Mouse (Mus musculus) hindbrain, embryonic 14.5 days (tissue): ENCODE data around the gene Gm21985. TPM values are rescaled to one million over a fixed set of nuclear protein-coding genes. Genes with fewer than 3 reads are reported as not detected.
"Not testable (repeated sequence)": the region's sequence is repeated elsewhere in the genome, so short reads cannot be mapped to it uniquely, and the experiment has no call there.

Source experiments
- ATAC-seq: fragments of 200-750 bp; cut with Nextera tagmentation; 2 replicates; pipeline ENCODE4 v1.8.0; 2017; ENCODE audit warnings: moderate number of reproducible peaks, mild to moderate bottlenecking, moderate TSS enrichment, moderate library complexity; ENCODE audit not compliant: low FRiP score
- DNase-seq: peaks from one replicate; pipeline ENCODE4 v3.0.0-alpha.2; 2015; ENCODE audit warnings: low spot score
- H3K27ac ChIP-seq: fragments of 300-500 bp; sonication (generic); 2 replicates; pipeline ENCODE4 v1.5.1; 2014; ENCODE audit warnings: mild to moderate bottlenecking, moderate library complexity
- H3K27me3 ChIP-seq: fragments of 300-500 bp; sonication (generic); 2 replicates; pipeline ENCODE4 v1.6.1; 2014; ENCODE audit warnings: mild to moderate bottlenecking, low read length, mixed read lengths; ENCODE audit not compliant: control insufficient read depth, insufficient read depth
- H3K36me3 ChIP-seq: fragments of 300-500 bp; sonication (generic); replicated peaks from 2 replicates; pipeline ENCODE4 v1.6.1; 2014; ENCODE audit not compliant: control insufficient read depth, insufficient read depth
- H3K4me1 ChIP-seq: fragments of 300-500 bp; sonication (generic); replicated peaks from 2 replicates; pipeline ENCODE4 v1.6.1; 2014; ENCODE audit warnings: antibody characterized with exemption, low read length, mixed read lengths; ENCODE audit not compliant: control insufficient read depth, insufficient read depth
- H3K4me2 ChIP-seq: fragments of 300-500 bp; sonication (generic); replicated peaks from 2 replicates; pipeline ENCODE4 v1.6.1; 2014; ENCODE audit warnings: mild to moderate bottlenecking, moderate library complexity
- H3K4me3 ChIP-seq: fragments of 300-500 bp; sonication (generic); replicated peaks from 2 replicates; pipeline ENCODE4 v1.5.1; 2014; ENCODE audit warnings: mild to moderate bottlenecking, low read length
- H3K9ac ChIP-seq: fragments of 300-500 bp; sonication (generic); 2 replicates; pipeline ENCODE4 v1.6.1; 2014
- H3K9me3 ChIP-seq: fragments of 300-500 bp; sonication (generic); 2 replicates; pipeline ENCODE4 v1.6.1; 2016; ENCODE audit warnings: low read length; ENCODE audit not compliant: control insufficient read depth
- WGBS: fragments of 180-500 bp; shearing (Covaris S2); extraction: QIAGEN DNeasy Blood & Tissue Kit; methylation state at CpG from one replicate; pipeline ENCODE4 v1.1.7; 2014; 5-methylcytosine and 5-hydroxymethylcytosine counted together
- polyA plus RNA-seq: library from polyadenylated mRNA; unstranded; fragments of >200 nt; fragmentation: Nextera tagmentation; extraction: Ambion mirVana; gene quantifications from 2 replicates; pipeline ENCODE4 v1.2.1, GENCODE M21; 2014

Gene Gm21985
- polyA plus RNA-seq, 1 experiment from 2014 or later = not detected

DNA sequence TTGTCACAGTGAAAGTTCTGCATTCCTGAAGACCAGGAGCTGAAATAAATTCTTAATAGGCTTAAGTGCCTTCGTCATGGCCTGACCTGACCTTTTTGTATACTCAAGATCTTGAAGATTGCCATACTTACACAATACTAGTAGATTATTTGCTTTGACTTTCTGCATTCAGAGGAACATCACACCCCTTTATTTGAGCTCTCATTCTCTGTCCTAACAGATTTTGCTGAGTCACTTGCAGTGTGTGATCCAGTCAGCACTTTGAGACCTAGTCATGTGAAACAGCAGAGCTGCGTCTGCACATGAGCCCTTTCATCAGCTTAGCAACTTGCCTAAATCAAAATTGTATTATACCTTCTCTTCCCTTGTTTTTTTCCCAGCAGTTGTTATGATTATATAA is 167.2 kb downstream of the Gm21985 start:
- no peak overlapping the region for H3K4me3 ChIP-seq
- H3K9me3 ChIP-seq = no peaks in the 10 kb centered on the region
- no peaks in the 10 kb centered on the region for H3K36me3 ChIP-seq
- no peak overlapping the region for H3K9ac ChIP-seq
- no peaks in the 10 kb centered on the region for H3K27me3 ChIP-seq
- no peak overlapping the region for H3K27ac ChIP-seq
- ATAC-seq (no peak), DNase-seq (no peak)
- H3K4me2 ChIP-seq = no peak overlapping the region
- no peaks in the 10 kb centered on the region for H3K4me1 ChIP-seq
- 70% methylated on average over 2 of the region's 2 CpGs for WGBS

DNA sequence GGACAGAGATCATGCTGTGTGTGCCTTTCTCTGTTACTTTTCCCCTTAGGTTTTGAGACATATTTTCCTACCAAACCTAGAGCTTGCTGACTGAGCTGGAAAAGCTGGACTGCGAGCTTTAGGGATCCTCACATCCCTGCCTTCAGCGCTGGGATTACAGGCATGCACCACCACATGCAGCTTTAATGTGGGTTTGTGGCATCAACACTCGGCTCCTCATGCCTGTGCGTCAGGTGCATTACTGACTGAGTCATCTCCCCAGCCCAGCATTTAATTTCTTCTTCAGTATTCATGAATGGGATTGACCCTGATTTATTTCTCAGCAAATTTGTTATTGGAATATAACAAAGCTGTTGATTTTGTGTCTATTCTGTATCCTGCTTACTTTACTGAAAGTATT is 170.2 kb downstream of the Gm21985 start:
- Histone ChIP-seq H3K27me3 (no peaks in the 10 kb centered on the region), H3K4me3 (no peak overlapping the region), H3K27ac (no peak overlapping the region), H3K9me3 (no peaks in the 10 kb centered on the region), H3K4me1 (no peaks in the 10 kb centered on the region), H3K4me2 (no peak overlapping the region), H3K36me3 (no peaks in the 10 kb centered on the region), H3K9ac (no peak overlapping the region)
- DNase-seq = no peak
- 81% methylated on average over 4 of the region's 4 CpGs for WGBS
- ATAC-seq = no peak

- Histone ChIP-seq H3K4me3 (no peak overlapping the region), H3K27me3 (no peaks in the 10 kb centered on the region), H3K4me2 (no peak overlapping the region), H3K27ac (no peak overlapping the region), H3K9me3 (no peaks in the 10 kb centered on the region), H3K4me1 (no peaks in the 10 kb centered on the region), H3K9ac (no peak overlapping the region), H3K36me3 (no peaks in the 10 kb centered on the region)
- no peak for ATAC-seq
- DNase-seq = no peak
- WGBS = 92% methylated on average over 2 of the region's 2 CpGs
These were observed 171.5 kb downstream of the Gm21985 start for GRCm38 (mm10) chr2:112437589-112437988.

DNA sequence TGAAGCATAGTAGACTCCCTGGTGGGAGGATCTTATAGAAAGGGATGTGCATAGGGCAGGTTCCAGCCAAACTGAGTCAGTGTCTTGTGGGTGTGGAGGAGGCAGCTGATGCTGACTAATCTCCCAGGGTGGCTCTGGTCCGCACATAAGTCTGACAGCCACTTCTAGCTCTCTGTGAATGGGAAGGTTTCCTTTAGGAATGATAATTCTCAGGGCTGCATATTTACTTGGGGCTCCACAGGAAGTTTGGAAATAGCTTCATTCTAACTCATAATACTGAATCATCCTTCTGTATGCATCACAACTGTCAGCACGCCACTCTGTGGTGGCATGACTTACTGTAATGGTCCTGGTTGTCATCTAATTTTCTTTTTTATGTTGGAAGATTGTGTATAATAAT is 177.4 kb downstream of the Gm21985 start:
- no peak overlapping the region for H3K9ac ChIP-seq
- H3K4me3 ChIP-seq = no peak overlapping the region
- no peaks in the 10 kb centered on the region for H3K9me3 ChIP-seq
- no peaks in the 10 kb centered on the region for H3K4me1 ChIP-seq
- DNase-seq (no peak), ATAC-seq (no peak)
- no peak overlapping the region for H3K4me2 ChIP-seq
- no peak overlapping the region for H3K27ac ChIP-seq
- H3K27me3 ChIP-seq = no peaks in the 10 kb centered on the region
- no peaks in the 10 kb centered on the region for H3K36me3 ChIP-seq
- WGBS = 75% methylated on average over 2 of the region's 2 CpGs

- H3K36me3 ChIP-seq = no peaks in the 10 kb centered on the region
- H3K27me3 ChIP-seq = no peaks in the 10 kb centered on the region
- H3K4me1 ChIP-seq = no peaks in the 10 kb centered on the region
- no peak overlapping the region for H3K4me3 ChIP-seq
- DNase-seq (no peak), ATAC-seq (no peak)
- H3K9me3 ChIP-seq = no peaks in the 10 kb centered on the region
- H3K9ac ChIP-seq = no peak overlapping the region
- no peak overlapping the region for H3K4me2 ChIP-seq
- H3K27ac ChIP-seq = no peak overlapping the region
These were observed 179.4 kb downstream of the Gm21985 start for GRCm38 (mm10) chr2:112445511-112445910.

DNA sequence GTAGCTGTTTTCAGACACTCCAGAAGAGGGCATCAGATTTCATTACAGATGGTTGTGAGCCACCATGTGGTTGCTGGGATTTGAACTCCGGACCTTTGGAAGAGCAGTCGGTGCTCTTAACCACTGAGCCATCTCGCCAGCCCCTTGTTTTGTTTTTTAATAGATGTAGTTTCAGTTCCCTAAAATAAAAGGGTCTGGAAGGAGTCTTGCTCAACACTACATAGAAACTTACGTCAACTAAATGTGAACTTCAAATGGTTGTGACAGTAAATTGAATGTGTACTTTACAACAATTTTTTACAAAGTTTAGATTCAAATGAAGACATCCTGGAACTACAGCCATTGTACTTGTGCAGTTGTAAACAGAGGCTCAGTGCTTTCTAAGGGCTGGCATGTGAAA is 181.9 kb downstream of the Gm21985 start:
- not testable (repeated sequence) for H3K9me3 ChIP-seq, H3K9ac ChIP-seq, H3K4me3 ChIP-seq, H3K36me3 ChIP-seq, DNase-seq, H3K4me1 ChIP-seq, ATAC-seq, H3K27me3 ChIP-seq, H3K4me2 ChIP-seq, H3K27ac ChIP-seq
- WGBS = 79% methylated on average over 4 of the region's 4 CpGs

- H3K27me3 ChIP-seq = no peaks in the 10 kb centered on the region
- no peak overlapping the region for H3K4me3 ChIP-seq
- H3K9me3 ChIP-seq = no peaks in the 10 kb centered on the region
- H3K36me3 ChIP-seq = no peaks in the 10 kb centered on the region
- DNase-seq (no peak), ATAC-seq (no peak)
- no peak overlapping the region for H3K4me2 ChIP-seq
- no peak overlapping the region for H3K27ac ChIP-seq
- no peaks in the 10 kb centered on the region for H3K4me1 ChIP-seq
- H3K9ac ChIP-seq = no peak overlapping the region
These were observed 182.5 kb downstream of the Gm21985 start for GRCm38 (mm10) chr2:112448510-112449059.

- Histone ChIP-seq H3K9ac (no peak overlapping the region), H3K4me2 (no peak overlapping the region), H3K4me3 (no peak overlapping the region), H3K36me3 (no peaks in the 10 kb centered on the region), H3K27me3 (no peaks in the 10 kb centered on the region), H3K27ac (no peak overlapping the region), H3K9me3 (no peaks in the 10 kb centered on the region), H3K4me1 (peaks cover 3% of the 10 kb centered on the region; the same call in 1 of the 2 replicates)
- ATAC-seq (no peak), DNase-seq (peak; percentile 28)
- 32% methylated on average over 4 of the region's 4 CpGs for WGBS
These were observed 183.6 kb downstream of the Gm21985 start for GRCm38 (mm10) chr2:112449597-112450296.

GRCm38 (mm10) chr2:112452513-112452912 is 186.4 kb downstream of the Gm21985 start:
- H3K36me3 ChIP-seq, DNase-seq, H3K4me2 ChIP-seq, H3K27me3 ChIP-seq, H3K27ac ChIP-seq, ATAC-seq, H3K4me3 ChIP-seq, H3K9ac ChIP-seq, H3K9me3 ChIP-seq: not testable (repeated sequence)
- peaks cover 13% of the 10 kb centered on the region; the same call in 1 of the 2 replicates for H3K4me1 ChIP-seq
